Mouse (Mus musculus): ENCODE data around the gene Zfp462.

DNA sequence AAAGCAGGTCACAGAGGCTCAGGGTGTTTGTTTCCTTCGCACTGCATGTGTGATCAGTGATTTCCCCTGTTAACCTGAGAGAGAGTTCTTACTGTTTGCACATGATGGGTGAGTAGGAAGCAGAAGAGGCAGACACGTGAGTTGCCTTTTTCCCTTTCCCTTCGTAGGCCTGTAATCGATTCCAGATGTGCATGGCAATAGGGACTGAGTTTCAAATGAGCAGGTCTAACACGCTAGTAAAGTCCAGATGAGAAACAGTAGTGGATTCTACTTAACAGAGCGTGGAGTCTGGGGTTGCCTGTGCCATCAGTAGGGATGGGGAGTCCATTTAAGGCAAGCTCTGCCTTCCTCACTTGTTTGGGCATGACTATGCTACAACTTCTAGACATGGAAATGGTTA is 93.3 kb downstream of the Zfp462 start:
- TF ChIP-seq POLR2A (IDR thresholded peaks at IDR 0.05; ENCODE audit: borderline replicate concordance, low read depth, low read length) (no peak), CTCF (IDR thresholded peaks at IDR 0.05; ENCODE audit: low read depth, low read length) (no peak)

Data from bone marrow macrophage, adult 2 months (primary cell).